Mouse (Mus musculus): ENCODE measurements around the gene Slc22a18.

DNA sequence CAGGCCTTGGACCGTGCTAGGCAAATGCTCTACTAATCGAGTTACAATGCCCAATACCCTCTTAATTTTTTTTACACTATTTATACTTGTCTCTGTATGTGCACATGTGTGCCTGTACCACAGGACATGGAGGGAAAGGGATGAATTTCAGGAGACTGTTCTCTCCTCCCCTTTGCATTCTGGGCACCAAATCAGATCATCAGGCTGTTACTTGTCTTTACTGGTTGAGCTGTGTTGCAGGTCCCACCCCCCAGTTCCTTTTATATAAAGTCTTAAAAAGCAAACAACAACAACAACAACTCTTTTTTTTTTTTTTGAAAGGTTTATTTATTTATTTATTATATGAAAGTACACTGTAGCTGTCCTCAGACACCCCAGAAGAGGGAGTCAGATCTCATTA, 31.9 kb downstream of the Slc22a18 start:
- TF ChIP-seq EP300 (IDR thresholded peaks at IDR 0.05; ENCODE audit: low read depth) (no peak), CTCF (IDR thresholded peaks at IDR 0.05; ENCODE audit: low read depth) (no peak)
